Mouse (Mus musculus) liver, postnatal 0 days (tissue): ENCODE results near the gene Clmn. TPM values are rescaled to one million over a fixed set of nuclear protein-coding genes. Genes with fewer than 3 reads are reported as not detected.
"Not testable (repeated sequence)": the region's sequence is repeated elsewhere in the genome, so short reads cannot be mapped to it uniquely, and the experiment has no call there.

Source experiments
- ATAC-seq: fragments of 200-750 bp; cut with Nextera tagmentation; 2 replicates; pipeline ENCODE4 v1.8.0; 2017; ENCODE audit warnings: mild to moderate bottlenecking, moderate library complexity
- DNase-seq: peaks from one replicate; pipeline ENCODE4 v3.0.0-alpha.2; 2016
- H3K27ac ChIP-seq: fragments of 300-500 bp; sonication (generic); 2 replicates; pipeline ENCODE4 v1.5.1; 2014; ENCODE audit warnings: antibody characterized with exemption, moderate library complexity, mild to moderate bottlenecking, low read depth
- H3K27me3 ChIP-seq: fragments of 300-500 bp; sonication (generic); 2 replicates; pipeline ENCODE4 v1.6.1; 2014; ENCODE audit warnings: low read length, control low read depth, mixed read lengths; ENCODE audit not compliant: insufficient read depth
- H3K36me3 ChIP-seq: fragments of 300-500 bp; sonication (generic); replicated peaks from 2 replicates; pipeline ENCODE4 v1.6.1; 2014; ENCODE audit warnings: mild to moderate bottlenecking, control low read depth, low read length, moderate library complexity, mixed read lengths; ENCODE audit not compliant: insufficient read depth
- H3K4me1 ChIP-seq: fragments of 300-500 bp; sonication (generic); 2 replicates; pipeline ENCODE4 v1.6.1; 2014; ENCODE audit warnings: antibody characterized with exemption, mild to moderate bottlenecking, control low read depth; ENCODE audit not compliant: insufficient read depth
- H3K4me2 ChIP-seq: fragments of 300-500 bp; sonication (generic); 2 replicates; pipeline ENCODE4 v1.6.1; 2014; ENCODE audit warnings: low read depth, mild to moderate bottlenecking, low read length, moderate library complexity, mixed read lengths
- H3K4me3 ChIP-seq: fragments of 300-500 bp; sonication (generic); 2 replicates; pipeline ENCODE4 v1.5.1; 2014; ENCODE audit warnings: low read depth, low read length
- H3K9ac ChIP-seq: fragments of 300-500 bp; sonication (generic); replicated peaks from 2 replicates; pipeline ENCODE4 v1.6.1; 2014; ENCODE audit warnings: mild to moderate bottlenecking, moderate library complexity
- H3K9me3 ChIP-seq: fragments of 300-500 bp; sonication (generic); 2 replicates; pipeline ENCODE4 v1.6.1; 2016; ENCODE audit warnings: mild to moderate bottlenecking, control low read depth, low read length, mixed read lengths
- CTCF ChIP-seq: sonication (generic); IDR thresholded peaks from 2 replicates; pipeline ENCODE4 v1.5.1; 2016; ENCODE audit warnings: antibody characterized with exemption, low read depth
- EP300 ChIP-seq: IDR thresholded peaks from 2 replicates; pipeline ENCODE4 v1.6.1; 2016; ENCODE audit warnings: antibody characterized with exemption, low read depth, mild to moderate bottlenecking
- WGBS: fragments of 180-500 bp; shearing (Covaris S2); extraction: QIAGEN DNeasy Blood & Tissue Kit; methylation state at CpG from one replicate; pipeline ENCODE4 v1.1.7; 2014; ENCODE audit not compliant: insufficient replicate concordance; 5-methylcytosine and 5-hydroxymethylcytosine counted together
- polyA plus RNA-seq: library from polyadenylated mRNA; unstranded; fragments of >200 nt; fragmentation: Nextera tagmentation; extraction: Ambion mirVana; gene quantifications from 2 replicates; pipeline ENCODE4 v1.2.1, GENCODE M21; 2015

Gene Clmn
- polyA plus RNA-seq, 1 experiment from 2014 or later, result 1.9 TPM

GRCm38 (mm10) chr12:104737666-104738065 is 127.2 kb downstream of the Clmn start:
- Histone ChIP-seq H3K9me3 (no peaks in the 10 kb centered on the region), H3K9ac (no peak overlapping the region), H3K4me2 (no peak overlapping the region), H3K4me1 (peaks cover 13% of the 10 kb centered on the region), H3K27me3 (no peaks in the 10 kb centered on the region), H3K4me3 (no peak overlapping the region), H3K36me3 (peaks cover 19% of the 10 kb centered on the region), H3K27ac (no peak overlapping the region)
- TF ChIP-seq EP300 (no peak), CTCF (no peak)
- no peak for DNase-seq
- no peak for ATAC-seq
- 91% methylated on average over 10 of the region's 10 CpGs for WGBS

- Histone ChIP-seq H3K4me2 (no peak overlapping the region), H3K9ac (no peak overlapping the region), H3K27ac (no peak overlapping the region), H3K4me1 (peaks cover 4% of the 10 kb centered on the region), H3K9me3 (no peaks in the 10 kb centered on the region), H3K27me3 (no peaks in the 10 kb centered on the region), H3K4me3 (no peak overlapping the region), H3K36me3 (peaks cover 23% of the 10 kb centered on the region)
- no peak for ATAC-seq
- TF ChIP-seq EP300, result no peak
- TF ChIP-seq CTCF, result no peak
- DNase-seq, result no peak
- WGBS, result 77% methylated on average over 3 of the region's 3 CpGs
Observed at GRCm38 (mm10) chr12:104735993-104736395, 128.9 kb downstream of the Clmn start.

GRCm38 (mm10) chr12:104733165-104733564 is 131.7 kb downstream of the Clmn start:
- Histone ChIP-seq H3K27me3 (no peaks in the 10 kb centered on the region), H3K9ac (no peak overlapping the region), H3K27ac (no peak overlapping the region), H3K4me2 (no peak overlapping the region), H3K36me3 (peaks cover 45% of the 10 kb centered on the region), H3K4me1 (no peaks in the 10 kb centered on the region), H3K9me3 (no peaks in the 10 kb centered on the region), H3K4me3 (no peak overlapping the region)
- no peak for DNase-seq
- TF ChIP-seq CTCF (no peak), EP300 (no peak)
- no peak for ATAC-seq

DNA sequence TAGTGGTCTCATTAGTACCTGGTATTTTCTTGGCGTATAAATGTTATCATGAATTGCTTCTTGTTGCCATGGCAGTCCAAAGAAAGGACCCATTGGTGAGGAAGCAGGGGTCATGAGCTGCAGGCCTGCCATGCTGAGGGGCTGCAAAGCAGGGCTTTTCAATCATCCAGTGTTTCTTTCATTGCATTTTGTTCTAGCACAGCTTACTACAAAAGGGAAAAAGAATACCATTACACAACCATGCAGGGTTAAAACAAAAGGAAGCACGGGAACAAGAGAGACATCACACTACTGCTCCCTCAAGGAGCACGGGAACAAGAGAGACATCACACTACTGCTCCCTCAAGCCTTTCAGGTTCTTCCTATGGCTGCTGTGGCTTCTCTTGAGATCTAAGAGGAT is 133.1 kb downstream of the Clmn start:
- WGBS, result 78% methylated on average over 3 of the region's 3 CpGs
- Histone ChIP-seq H3K27ac (no peak overlapping the region), H3K4me2 (no peak overlapping the region), H3K4me3 (no peak overlapping the region), H3K9ac (no peak overlapping the region), H3K9me3 (no peaks in the 10 kb centered on the region), H3K36me3 (peaks cover 48% of the 10 kb centered on the region), H3K4me1 (no peaks in the 10 kb centered on the region), H3K27me3 (no peaks in the 10 kb centered on the region)
- ATAC-seq (no peak), DNase-seq (no peak)
- TF ChIP-seq EP300, result no peak
- TF ChIP-seq CTCF, result no peak

DNA sequence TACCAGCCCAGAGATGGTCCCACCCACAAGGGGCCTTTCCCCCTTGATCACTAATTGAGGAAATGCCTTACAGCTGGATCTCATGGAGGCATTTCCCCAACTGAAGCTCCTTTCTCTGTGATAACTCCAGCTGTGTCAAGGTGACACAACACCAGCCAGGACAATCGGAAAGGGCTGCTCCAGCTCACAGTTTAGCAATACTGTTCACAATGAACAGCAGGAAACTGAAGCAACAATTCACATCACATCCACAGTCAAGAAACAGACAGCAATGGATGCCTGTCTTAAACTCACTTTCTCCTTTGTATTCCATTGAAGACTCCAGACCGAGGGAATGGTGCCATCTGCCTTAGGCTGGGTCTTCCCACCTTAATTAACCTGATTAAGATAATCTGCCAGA is 138.4 kb downstream of the Clmn start:
- H3K4me1 ChIP-seq, ATAC-seq, H3K4me2 ChIP-seq, H3K4me3 ChIP-seq, H3K27ac ChIP-seq, DNase-seq, H3K9me3 ChIP-seq, H3K27me3 ChIP-seq, H3K9ac ChIP-seq: not testable (repeated sequence)
- whole genome bisulfite sequencing, result 88% methylated on average over 2 of the region's 2 CpGs
- H3K36me3 ChIP-seq, result peaks cover 62% of the 10 kb centered on the region

GRCm38 (mm10) chr12:104722056-104722455 is 142.8 kb downstream of the Clmn start:
- Histone ChIP-seq H3K9ac (no peak overlapping the region), H3K36me3 (peaks cover 46% of the 10 kb centered on the region), H3K4me3 (no peak overlapping the region), H3K9me3 (no peaks in the 10 kb centered on the region), H3K27me3 (no peaks in the 10 kb centered on the region), H3K27ac (no peak overlapping the region), H3K4me2 (no peak overlapping the region), H3K4me1 (no peaks in the 10 kb centered on the region)
- no peak for DNase-seq
- no peak for ATAC-seq
- WGBS, result 88% methylated on average over 10 of the region's 10 CpGs
- TF ChIP-seq CTCF, result no peak
- TF ChIP-seq EP300, result no peak

DNA sequence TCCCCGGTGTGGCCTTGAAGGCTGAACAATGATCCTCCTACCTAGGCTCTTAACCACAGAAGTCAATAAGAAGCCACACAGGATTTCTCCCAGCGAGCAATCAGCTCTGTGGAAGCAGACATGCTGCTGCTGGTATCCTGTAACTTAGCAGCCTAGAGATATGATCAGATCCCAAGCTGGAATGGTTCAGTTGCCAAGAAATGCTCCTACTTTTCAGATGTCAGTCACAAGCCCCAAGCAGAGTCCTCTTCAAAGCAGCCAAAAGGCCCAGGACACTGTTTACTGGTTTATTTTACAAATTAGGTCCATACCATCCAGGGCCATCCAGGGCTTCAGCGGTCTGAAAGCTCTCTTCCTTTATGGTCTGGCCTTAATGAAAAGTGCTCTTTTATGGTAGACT is 143.9 kb downstream of the Clmn start:
- Histone ChIP-seq H3K36me3 (peaks cover 50% of the 10 kb centered on the region), H3K4me1 (no peaks in the 10 kb centered on the region), H3K4me3 (no peak overlapping the region), H3K9ac (no peak overlapping the region), H3K27me3 (no peaks in the 10 kb centered on the region), H3K9me3 (no peaks in the 10 kb centered on the region), H3K27ac (no peak overlapping the region), H3K4me2 (no peak overlapping the region)
- no peak for TF ChIP-seq CTCF
- no peak for TF ChIP-seq EP300
- no peak for ATAC-seq
- 76% methylated on average over 3 of the region's 3 CpGs for WGBS
- DNase-seq, result no peak
